Mouse (Mus musculus) embryonic stem cell, embryonic (primary cell): ENCODE data around the gene Susd6.

ENCODE experiments used
- CTCF ChIA-PET, 4 experiments: fragments of 300-600 bp in 2 of 4; fragments of 350-600 bp in 2 of 4; sonication (Branson Sonifier 250); formaldehyde crosslinking; loops; one replicate each; lab custom pipeline; 2022; ENCODE audit warnings: inconsistent platforms in 2 of 4; lab: Charles Lee
- POLR2A ChIA-PET, 4 experiments: fragments of 300-600 bp in 2 of 4; fragments of 350-600 bp in 2 of 4; sonication (Branson Sonifier 250); formaldehyde crosslinking; loops; one replicate each; lab custom pipeline; 2022; ENCODE audit warnings: antibody characterized with exemption in 4 of 4, inconsistent platforms in 1 of 4; lab: Charles Lee

Susd6 gene

DNA sequence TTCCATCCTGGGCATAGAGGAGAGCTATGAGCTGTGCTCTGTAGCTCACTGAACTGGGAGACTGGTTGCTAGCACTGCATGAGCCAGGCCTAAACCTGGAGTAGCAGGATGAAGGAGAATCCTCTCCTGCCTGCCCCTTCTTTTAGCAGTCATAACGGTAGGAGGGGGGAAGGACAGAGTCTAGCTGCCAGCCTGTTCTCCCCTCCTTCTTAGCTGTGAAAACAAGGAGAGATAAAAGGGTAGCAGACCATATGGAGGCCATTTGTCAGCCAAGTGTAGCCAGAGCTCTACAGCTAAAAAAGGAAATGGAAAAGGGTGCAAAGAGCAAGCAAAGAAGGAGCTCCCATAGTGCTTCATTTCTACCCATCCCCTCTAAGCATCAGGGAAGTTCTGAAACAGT, 71.6 kb downstream of the Susd6 start:
- ChIA-PET POLR2A (interaction anchor here in 3 of 4 experiments (0.6 to 2.4 kb wide), 13 partner anchors 8 to 105 kb away, joined by 3 to 11 read pairs (median 3); no protein-coding TSS in a partner anchor), CTCF (interaction anchor here in 3 of 4 experiments (0.5 to 1.1 kb wide), 4 partner anchors 9 to 133 kb away, joined by 3 to 12 read pairs (median 4); no protein-coding TSS in a partner anchor)

DNA sequence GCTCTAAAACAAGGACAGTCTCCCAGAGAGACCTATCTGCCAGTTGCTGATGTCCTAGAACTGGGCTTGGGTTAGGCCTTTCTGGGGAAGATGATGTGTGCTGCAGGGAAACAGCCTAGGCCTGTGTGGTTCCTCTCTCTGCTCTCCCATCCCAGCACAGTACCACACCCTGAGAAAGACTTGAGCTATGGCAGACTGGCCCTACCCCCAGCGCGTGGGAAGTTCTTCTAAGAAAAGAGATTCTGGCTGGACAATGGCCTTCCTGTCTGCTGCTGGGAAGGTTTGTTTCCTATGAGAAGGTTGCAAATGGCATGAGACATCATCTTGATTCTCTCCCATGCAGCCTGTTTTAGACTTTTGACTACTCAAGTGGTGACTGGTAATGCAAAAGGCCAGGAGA, 73.1 kb downstream of the Susd6 start:
- POLR2A ChIA-PET, result interaction anchor here (0.6 to 1.7 kb wide), 7 partner anchors 8 to 40 kb away, joined by 3 to 7 read pairs (median 3); no protein-coding TSS in a partner anchor
- CTCF ChIA-PET, result interaction anchor here (0.5 to 2.0 kb wide), 5 partner anchors 22 to 79 kb away, joined by 3 to 5 read pairs (median 4); no protein-coding TSS in a partner anchor

- ChIA-PET POLR2A (interaction anchor here in 2 of 4 experiments (0.5 to 1.4 kb wide), 3 partner anchors 7 to 104 kb away, joined by 3 read pairs; no protein-coding TSS in a partner anchor), CTCF (no interaction called here)
Measured at GRCm38 (mm10) chr12:80865175-80865574, 74.9 kb downstream of the Susd6 start.

GRCm38 (mm10) chr12:80866023-80866422, 75.7 kb downstream of the Susd6 start:
- ChIA-PET POLR2A (interaction anchor here in 3 of 4 experiments (0.8 to 2.0 kb wide), 8 partner anchors 8 to 108 kb away, joined by 3 to 7 read pairs (median 4); partner anchors contain the start of gene Srsf5 (in 1 of the 3)), CTCF (no interaction called here)

- ChIA-PET CTCF (interaction anchor here in 2 of 4 experiments (1.2 to 1.3 kb wide), 2 partner anchors 11 to 28 kb away, joined by 3 to 4 read pairs; no protein-coding TSS in a partner anchor), POLR2A (interaction anchor here in 3 of 4 experiments (0.5 to 2.0 kb wide), 10 partner anchors 11 to 109 kb away, joined by 3 to 8 read pairs (median 4); partner anchors contain the start of gene Srsf5 (in 2 of the 3))
Measured at GRCm38 (mm10) chr12:80867083-80867482, 76.8 kb downstream of the Susd6 start.

GRCm38 (mm10) chr12:80868401-80868800, 78.1 kb downstream of the Susd6 start:
- POLR2A ChIA-PET, result interaction anchor here in 1 of 4 experiments (0.5 to 1.1 kb wide), 2 partner anchors 58 to 1455 kb away, joined by 5 to 6 read pairs; no protein-coding TSS in a partner anchor

DNA sequence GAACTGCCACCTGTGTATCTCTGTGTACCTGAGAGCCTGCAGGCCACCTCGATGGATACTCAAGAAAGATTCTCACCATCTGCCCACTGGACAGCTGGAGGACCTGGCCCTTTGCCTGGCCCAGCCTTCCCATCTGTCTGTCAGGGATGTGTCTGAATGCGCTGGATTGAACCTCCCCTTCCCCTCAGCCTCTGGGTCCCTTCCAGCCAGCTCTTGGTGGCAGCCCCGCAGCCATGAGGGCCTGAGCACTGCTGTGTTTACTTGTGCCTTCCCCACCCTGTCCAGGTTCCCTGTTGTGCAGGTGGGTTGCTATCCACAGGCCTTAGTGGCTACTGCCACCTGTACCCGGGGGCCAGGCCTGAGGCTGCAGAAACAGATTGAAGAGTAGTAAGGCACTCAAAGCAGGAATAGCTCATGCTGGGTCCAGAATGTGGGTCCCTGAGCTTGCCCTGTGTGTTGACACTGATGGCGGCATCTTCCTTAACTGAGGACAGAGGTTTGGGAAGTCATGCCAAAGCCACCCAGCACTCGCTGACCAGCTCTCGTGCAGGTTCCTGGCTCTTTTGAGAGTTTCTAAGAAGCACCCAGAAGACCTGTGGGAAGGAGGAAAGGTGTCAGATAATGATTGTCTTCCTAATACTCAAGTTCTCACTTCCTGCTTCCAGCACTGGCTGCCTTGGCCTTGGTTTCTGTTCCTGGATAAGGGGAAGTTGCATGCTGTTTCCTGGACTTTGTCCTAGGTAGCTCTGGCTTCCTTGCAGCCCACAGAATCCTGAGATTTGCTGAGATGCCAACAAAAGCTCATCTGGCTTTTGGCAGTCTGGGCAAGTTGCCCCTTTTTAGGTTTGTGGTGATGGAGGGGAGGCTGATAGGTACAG, 87.1 kb downstream of the Susd6 start:
- ChIA-PET POLR2A (interaction anchor here in 2 of 4 experiments (0.6 to 2.0 kb wide), 8 partner anchors 8 to 638 kb away, joined by 3 to 9 read pairs (median 3); partner anchors contain the start of gene Srsf5 (in 2 of the 2)), CTCF (interaction anchor here in 2 of 4 experiments (0.8 to 1.0 kb wide), 4 partner anchors 10 to 18 kb away, joined by 3 to 6 read pairs (median 3); no protein-coding TSS in a partner anchor)

More at GRCm38 (mm10) chr12:80868401-80868800, 78.1 kb downstream of the Susd6 start:
- CTCF ChIA-PET, result interaction anchor here in 1 of 4 experiments (1.2 kb wide), 1 partner anchor 10 kb away, joined by 3 read pairs; no protein-coding TSS in a partner anchor

DNA sequence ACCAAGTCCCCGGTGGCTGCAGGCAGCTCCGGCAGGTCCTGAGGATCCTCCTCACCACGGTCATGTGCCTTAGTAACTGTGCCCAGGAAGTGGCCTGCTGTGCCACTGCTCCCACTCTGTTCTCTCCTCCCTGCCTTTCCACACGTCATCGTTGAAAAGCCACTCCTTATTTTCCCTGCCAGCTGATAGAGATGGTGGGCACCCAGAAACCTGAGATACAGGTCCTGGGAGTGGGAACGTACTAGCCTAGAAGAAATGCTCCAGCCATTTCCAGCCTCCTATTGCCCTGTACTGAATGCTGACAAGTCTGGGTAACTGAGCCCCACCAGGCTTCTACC, 87.8 kb downstream of the Susd6 start:
- CTCF ChIA-PET, result interaction anchor here in 2 of 4 experiments (0.7 to 1.0 kb wide), 4 partner anchors 10 to 105 kb away, joined by 3 to 6 read pairs (median 3); no protein-coding TSS in a partner anchor

DNA sequence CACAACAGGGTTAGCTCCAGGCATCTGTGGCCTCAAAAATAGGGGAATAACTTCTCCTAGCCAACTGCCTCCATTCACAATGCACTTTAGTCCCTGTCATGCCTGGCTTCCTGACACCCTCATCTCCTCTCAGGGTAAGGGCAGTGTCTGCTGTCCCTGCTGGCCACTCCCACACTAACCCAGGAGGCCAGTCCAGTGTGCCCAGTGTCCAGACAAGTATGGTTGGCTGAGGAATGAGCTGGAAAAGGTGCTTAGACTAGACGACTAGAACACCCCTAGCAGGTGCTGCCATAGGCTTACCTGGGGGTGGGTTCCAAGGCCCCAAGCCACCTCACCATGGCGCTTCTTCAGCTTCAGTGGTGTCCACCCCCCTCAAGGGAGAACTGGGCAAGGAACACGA, 88.3 kb downstream of the Susd6 start:
- ChIA-PET POLR2A (interaction anchor here in 2 of 4 experiments (0.6 to 1.7 kb wide), 4 partner anchors 12 to 83 kb away, joined by 3 to 4 read pairs (median 4); no protein-coding TSS in a partner anchor), CTCF (interaction anchor here in 2 of 4 experiments (0.7 to 0.8 kb wide), 2 partner anchors 16 to 106 kb away, joined by 3 to 4 read pairs; no protein-coding TSS in a partner anchor)

More for the DNA sequence above, 87.8 kb downstream of the Susd6 start:
- POLR2A ChIA-PET, result interaction anchor here in 2 of 4 experiments (0.6 to 2.0 kb wide), 9 partner anchors 7 to 637 kb away, joined by 3 to 9 read pairs (median 3); partner anchors contain the start of gene Srsf5 (in 1 of the 2)

- ChIA-PET POLR2A (interaction anchor here in 2 of 4 experiments (0.8 to 3.2 kb wide), 6 partner anchors 13 to 229 kb away, joined by 3 to 12 read pairs (median 4); partner anchors contain the start of gene Srsf5 (in 2 of the 2)), CTCF (interaction anchor here in 2 of 4 experiments (0.8 to 1.1 kb wide), 2 partner anchors 16 kb away, joined by 3 to 4 read pairs; no protein-coding TSS in a partner anchor)
Measured at GRCm38 (mm10) chr12:80879267-80879666, 89.0 kb downstream of the Susd6 start.

- CTCF ChIA-PET, result no interaction called here
- POLR2A ChIA-PET, result interaction anchor here in 2 of 4 experiments (2.1 to 3.2 kb wide), 2 partner anchors 64 kb away, joined by 8 to 12 read pairs; partner anchors contain the start of gene Srsf5 (in 2 of the 2)
Measured at GRCm38 (mm10) chr12:80881121-80881520, 90.8 kb downstream of the Susd6 start.

- ChIA-PET CTCF (interaction anchor here in 2 of 4 experiments (0.6 to 0.9 kb wide), 3 partner anchors 12 to 93 kb away, joined by 3 to 5 read pairs (median 4); partner anchors contain the start of gene Susd6 (in 1 of the 2)), POLR2A (interaction anchor here in 3 of 4 experiments (0.6 to 1.5 kb wide), 11 partner anchors 10 to 971 kb away, joined by 3 to 8 read pairs (median 3); partner anchors contain the start of genes Srsf5 (in 3 of the 3) and Susd6 (in 1 of the 3))
Measured at GRCm38 (mm10) chr12:80883278-80883677, 93.0 kb downstream of the Susd6 start.

GRCm38 (mm10) chr12:80883881-80884280, 93.6 kb downstream of the Susd6 start:
- CTCF ChIA-PET, result interaction anchor here in 2 of 4 experiments (0.6 to 2.4 kb wide), 3 partner anchors 11 to 12 kb away, joined by 3 to 22 read pairs (median 4); no protein-coding TSS in a partner anchor
- POLR2A ChIA-PET, result interaction anchor here in 2 of 4 experiments (0.7 to 2.6 kb wide), 9 partner anchors 9 to 110 kb away, joined by 3 to 31 read pairs (median 4); partner anchors contain the start of genes Srsf5 (in 2 of the 2) and Susd6 (in 1 of the 2)

- POLR2A ChIA-PET, result interaction anchor here (0.5 to 2.6 kb wide), 71 partner anchors 8 to 799 kb away, joined by 3 to 31 read pairs (median 4); partner anchors contain the start of genes Srsf5 (in 3 of the 4), Susd6 (in 2 of the 4), Smoc1 (in 1 of the 4) and Zfp36l1 (in 1 of the 4)
Measured at GRCm38 (mm10) chr12:80885301-80886288, 95.3 kb downstream of the Susd6 start.

GRCm38 (mm10) chr12:80887036-80887435, 96.7 kb downstream of the Susd6 start:
- ChIA-PET CTCF (interaction anchor here in 2 of 4 experiments (0.5 to 1.3 kb wide), 2 partner anchors 8 to 149 kb away, joined by 3 read pairs; no protein-coding TSS in a partner anchor), POLR2A (interaction anchor here in 3 of 4 experiments (0.6 to 1.9 kb wide), 10 partner anchors 13 to 92 kb away, joined by 3 to 7 read pairs (median 4); partner anchors contain the start of gene Srsf5 (in 1 of the 3))

More at GRCm38 (mm10) chr12:80885301-80886288, 95.3 kb downstream of the Susd6 start:
- CTCF ChIA-PET, result interaction anchor here (0.6 to 2.4 kb wide), 14 partner anchors 8 to 1547 kb away, joined by 3 to 22 read pairs (median 4); partner anchors contain the start of gene Susd6 (in 1 of the 4)

GRCm38 (mm10) chr12:80889331-80889730, 99.0 kb downstream of the Susd6 start:
- POLR2A ChIA-PET, result no interaction called here
- CTCF ChIA-PET, result interaction anchor here in 1 of 4 experiments (0.6 kb wide), 1 partner anchor 124 kb away, joined by 5 read pairs; no protein-coding TSS in a partner anchor
